Mouse (Mus musculus) lung, postnatal 4 days (tissue): ENCODE measurements around the gene Zfp536.
"Not testable (repeated sequence)": the region's sequence is repeated elsewhere in the genome, so short reads cannot be mapped to it uniquely, and the experiment has no call there.

Source experiments
- DNase-seq, 2 experiments: peaks; one replicate each; pipeline ENCODE4 v3.0.0; 2021

Gene Zfp536

GRCm38 (mm10) chr7:37686366-37686765 lies 87.1 kb downstream of the Zfp536 start:
- no peak for DNase-seq

- no peak for DNase-seq
These were observed 88.2 kb downstream of the Zfp536 start for GRCm38 (mm10) chr7:37685247-37685646.

GRCm38 (mm10) chr7:37681335-37681734 lies 92.1 kb downstream of the Zfp536 start:
- no peak for DNase-seq

GRCm38 (mm10) chr7:37663676-37664365 lies 109.6 kb downstream of the Zfp536 start:
- no peak for DNase-seq

- no peak for DNase-seq
These were observed 124.8 kb downstream of the Zfp536 start for GRCm38 (mm10) chr7:37648671-37649070.

- DNase-seq = no peak
These were observed 125.4 kb downstream of the Zfp536 start for GRCm38 (mm10) chr7:37647917-37648615.

GRCm38 (mm10) chr7:37639740-37640397 lies 133.6 kb downstream of the Zfp536 start:
- no peak for DNase-seq

- DNase-seq = no peak
These were observed 138.6 kb downstream of the Zfp536 start for GRCm38 (mm10) chr7:37634812-37635211.

GRCm38 (mm10) chr7:37630410-37630809 lies 143.0 kb downstream of the Zfp536 start:
- no peak for DNase-seq

- no peak for DNase-seq
These were observed 145.4 kb downstream of the Zfp536 start for GRCm38 (mm10) chr7:37627897-37628510.

GRCm38 (mm10) chr7:37625758-37626157 lies 147.7 kb downstream of the Zfp536 start:
- no peak for DNase-seq

- no peak for DNase-seq
These were observed 148.6 kb downstream of the Zfp536 start for GRCm38 (mm10) chr7:37624759-37625340.

- peak; percentile 65 to 75 for DNase-seq
These were observed 149.3 kb downstream of the Zfp536 start for GRCm38 (mm10) chr7:37623903-37624758.

- no peak for DNase-seq
These were observed 154.2 kb downstream of the Zfp536 start for GRCm38 (mm10) chr7:37619254-37619653.

GRCm38 (mm10) chr7:37617880-37618279 lies 155.6 kb downstream of the Zfp536 start:
- DNase-seq = no peak

GRCm38 (mm10) chr7:37615932-37616331 lies 157.5 kb downstream of the Zfp536 start:
- DNase-seq = no peak

- no peak for DNase-seq
These were observed 159.1 kb downstream of the Zfp536 start for GRCm38 (mm10) chr7:37614381-37614780.

GRCm38 (mm10) chr7:37608556-37608955 lies 164.9 kb downstream of the Zfp536 start:
- DNase-seq = no peak

GRCm38 (mm10) chr7:37607906-37608305 lies 165.5 kb downstream of the Zfp536 start:
- DNase-seq = no peak

- no peak for DNase-seq
These were observed 167.0 kb downstream of the Zfp536 start for GRCm38 (mm10) chr7:37606472-37606871.

GRCm38 (mm10) chr7:37603525-37603909 lies 169.9 kb downstream of the Zfp536 start:
- DNase-seq = not testable (repeated sequence)
